Mouse (Mus musculus) hindbrain, embryonic 14.5 days (tissue): Measurements from ENCODE around the gene Gpr171. TPM values are rescaled to one million over a fixed set of nuclear protein-coding genes. Genes with fewer than 3 reads are reported as not detected.
"Not testable (repeated sequence)": the region's sequence is repeated elsewhere in the genome, so short reads cannot be mapped to it uniquely, and the experiment has no call there.

Source experiments
- ATAC-seq: fragments of 200-750 bp; cut with Nextera tagmentation; 2 replicates; pipeline ENCODE4 v1.8.0; 2017; ENCODE audit warnings: moderate number of reproducible peaks, mild to moderate bottlenecking, moderate TSS enrichment, moderate library complexity; ENCODE audit not compliant: low FRiP score
- DNase-seq: peaks from one replicate; pipeline ENCODE4 v3.0.0-alpha.2; 2015; ENCODE audit warnings: low spot score
- H3K27ac ChIP-seq: fragments of 300-500 bp; sonication (generic); 2 replicates; pipeline ENCODE4 v1.5.1; 2014; ENCODE audit warnings: mild to moderate bottlenecking, moderate library complexity
- H3K27me3 ChIP-seq: fragments of 300-500 bp; sonication (generic); 2 replicates; pipeline ENCODE4 v1.6.1; 2014; ENCODE audit warnings: mild to moderate bottlenecking, low read length, mixed read lengths; ENCODE audit not compliant: control insufficient read depth, insufficient read depth
- H3K36me3 ChIP-seq: fragments of 300-500 bp; sonication (generic); replicated peaks from 2 replicates; pipeline ENCODE4 v1.6.1; 2014; ENCODE audit not compliant: control insufficient read depth, insufficient read depth
- H3K4me1 ChIP-seq: fragments of 300-500 bp; sonication (generic); replicated peaks from 2 replicates; pipeline ENCODE4 v1.6.1; 2014; ENCODE audit warnings: antibody characterized with exemption, low read length, mixed read lengths; ENCODE audit not compliant: control insufficient read depth, insufficient read depth
- H3K4me2 ChIP-seq: fragments of 300-500 bp; sonication (generic); replicated peaks from 2 replicates; pipeline ENCODE4 v1.6.1; 2014; ENCODE audit warnings: mild to moderate bottlenecking, moderate library complexity
- H3K4me3 ChIP-seq: fragments of 300-500 bp; sonication (generic); replicated peaks from 2 replicates; pipeline ENCODE4 v1.5.1; 2014; ENCODE audit warnings: mild to moderate bottlenecking, low read length
- H3K9ac ChIP-seq: fragments of 300-500 bp; sonication (generic); 2 replicates; pipeline ENCODE4 v1.6.1; 2014
- H3K9me3 ChIP-seq: fragments of 300-500 bp; sonication (generic); 2 replicates; pipeline ENCODE4 v1.6.1; 2016; ENCODE audit warnings: low read length; ENCODE audit not compliant: control insufficient read depth
- WGBS: fragments of 180-500 bp; shearing (Covaris S2); extraction: QIAGEN DNeasy Blood & Tissue Kit; methylation state at CpG from one replicate; pipeline ENCODE4 v1.1.7; 2014; 5-methylcytosine and 5-hydroxymethylcytosine counted together
- polyA plus RNA-seq: library from polyadenylated mRNA; unstranded; fragments of >200 nt; fragmentation: Nextera tagmentation; extraction: Ambion mirVana; gene quantifications from 2 replicates; pipeline ENCODE4 v1.2.1, GENCODE M21; 2014

Gene Gpr171
- 0.81 and 1.3 TPM in 2 replicates for polyA plus RNA-seq

DNA sequence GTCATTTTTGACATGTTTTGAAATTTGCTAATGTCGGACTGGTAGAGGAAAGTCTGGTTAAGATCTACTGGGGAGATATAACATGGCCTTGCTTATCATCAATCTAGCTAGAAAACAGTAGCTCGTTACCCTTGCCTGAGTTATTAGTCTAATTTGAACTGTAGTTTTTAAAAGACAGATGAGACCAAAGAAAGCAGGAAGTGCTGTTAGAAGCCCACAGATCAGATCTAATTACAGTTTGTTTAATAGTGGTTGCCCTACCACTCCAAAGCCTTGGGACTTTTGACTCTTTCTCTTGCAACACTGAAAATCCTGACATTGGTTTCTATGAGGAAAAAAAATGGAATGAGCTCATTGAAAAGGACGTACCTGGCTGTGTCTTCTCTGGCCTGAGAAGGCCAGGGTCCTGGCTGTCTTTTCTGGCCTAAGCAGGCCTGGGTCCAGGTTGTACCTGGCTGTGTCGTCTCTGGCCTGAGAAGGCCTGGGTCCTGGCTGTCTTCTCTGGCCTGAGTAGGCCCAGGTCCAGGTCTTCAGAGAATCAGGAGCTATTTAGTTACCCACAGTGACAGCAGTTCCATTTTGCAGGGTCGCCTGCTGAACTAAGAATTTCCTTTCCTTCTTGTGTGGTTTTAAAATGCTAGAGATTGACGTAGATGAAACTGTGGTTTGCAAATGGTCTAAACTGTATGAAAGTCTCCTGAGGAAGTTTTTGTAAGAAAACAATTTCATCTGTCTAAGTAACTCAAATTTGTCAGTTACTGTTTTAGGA lies at the start of gene Gpr171:
TSS of gene Gpr171 (minus strand) at position 604 of the 769 bp plus-strand sequence.
- H3K36me3 ChIP-seq: no peaks in the 10 kb centered on the region
- no peak within 1 kb of the TSS for H3K9ac ChIP-seq
- ATAC-seq (no peak), DNase-seq (no peak)
- H3K4me3 ChIP-seq: no peak within 1 kb of the TSS
- H3K9me3 ChIP-seq: no peaks in the 10 kb centered on the region
- H3K27ac ChIP-seq: no peak within 1 kb of the TSS
- H3K4me2 ChIP-seq: no peak within 1 kb of the TSS
- H3K27me3 ChIP-seq: no peaks in the 10 kb centered on the region
- H3K4me1 ChIP-seq: no peaks in the 10 kb centered on the region
- WGBS: 92% methylated on average over 6 of the region's 6 CpGs

GRCm38 (mm10) chr3:59150624-59151023 lies 49.0 kb upstream of the Gpr171 start:
- H3K4me1 ChIP-seq: no peaks in the 10 kb centered on the region
- WGBS: 95% methylated on average over 2 of the region's 2 CpGs

GRCm38 (mm10) chr3:59149646-59150045 lies 48.0 kb upstream of the Gpr171 start:
- Histone ChIP-seq H3K9me3 (no peaks in the 10 kb centered on the region), H3K4me3 (no peak overlapping the region), H3K36me3 (no peaks in the 10 kb centered on the region), H3K9ac (no peak overlapping the region), H3K27me3 (no peaks in the 10 kb centered on the region), H3K27ac (no peak overlapping the region), H3K4me1 (no peaks in the 10 kb centered on the region), H3K4me2 (no peak overlapping the region)
- no peak for ATAC-seq
- DNase-seq: no peak

More at GRCm38 (mm10) chr3:59150624-59151023, 49.0 kb upstream of the Gpr171 start:
- no peak overlapping the region for H3K9ac ChIP-seq
- H3K36me3 ChIP-seq: no peaks in the 10 kb centered on the region
- ATAC-seq (no peak), DNase-seq (no peak)
- H3K4me3 ChIP-seq: no peak overlapping the region
- H3K27me3 ChIP-seq: no peaks in the 10 kb centered on the region
- H3K27ac ChIP-seq: no peak overlapping the region
- no peaks in the 10 kb centered on the region for H3K9me3 ChIP-seq
- H3K4me2 ChIP-seq: no peak overlapping the region

DNA sequence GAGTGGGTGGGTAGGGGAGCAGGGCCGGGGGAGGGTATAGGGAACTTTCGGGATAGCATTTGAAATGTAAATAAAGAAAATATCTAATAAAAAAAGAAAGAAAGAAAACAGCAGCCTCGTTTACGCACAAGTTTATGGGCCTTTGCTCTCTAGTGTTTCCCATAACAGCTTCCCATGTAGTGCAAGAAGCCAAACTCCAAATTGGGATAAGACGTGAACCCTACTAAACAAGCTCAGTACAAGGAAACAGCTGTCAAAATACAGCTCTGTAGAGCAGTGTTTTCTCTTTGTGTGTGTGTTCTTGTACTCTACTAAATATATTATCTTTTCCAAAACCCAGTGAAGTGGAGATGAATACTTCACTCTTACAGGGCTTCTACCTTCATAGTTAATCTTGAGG lies 43.6 kb upstream of the Gpr171 start:
- Histone ChIP-seq H3K9me3 (no peaks in the 10 kb centered on the region), H3K9ac (no peak overlapping the region), H3K4me2 (no peak overlapping the region), H3K27me3 (no peaks in the 10 kb centered on the region), H3K4me1 (no peaks in the 10 kb centered on the region), H3K36me3 (no peaks in the 10 kb centered on the region), H3K27ac (no peak overlapping the region), H3K4me3 (no peak overlapping the region)
- ATAC-seq (no peak), DNase-seq (no peak)
- WGBS: 81% methylated on average over 5 of the region's 5 CpGs

GRCm38 (mm10) chr3:59141507-59142305 lies 40.1 kb upstream of the Gpr171 start:
- DNase-seq (no peak), ATAC-seq (no peak)
- Histone ChIP-seq H3K4me3 (no peak overlapping the region), H3K36me3 (no peaks in the 10 kb centered on the region), H3K27ac (no peak overlapping the region), H3K4me1 (no peaks in the 10 kb centered on the region), H3K9me3 (no peaks in the 10 kb centered on the region), H3K4me2 (no peak overlapping the region), H3K9ac (no peak overlapping the region), H3K27me3 (no peaks in the 10 kb centered on the region)
- 86% methylated on average over 8 of the region's 8 CpGs for WGBS

GRCm38 (mm10) chr3:59140941-59141340 lies 39.3 kb upstream of the Gpr171 start:
- H3K9me3 ChIP-seq, H3K4me1 ChIP-seq, H3K27me3 ChIP-seq, DNase-seq, ATAC-seq, H3K4me2 ChIP-seq, H3K9ac ChIP-seq, H3K4me3 ChIP-seq, H3K36me3 ChIP-seq, H3K27ac ChIP-seq: not testable (repeated sequence)
- 94% methylated on average over 4 of the region's 4 CpGs for WGBS

GRCm38 (mm10) chr3:59140115-59140514 lies 38.5 kb upstream of the Gpr171 start:
- Histone ChIP-seq H3K36me3 (no peaks in the 10 kb centered on the region), H3K9me3 (no peaks in the 10 kb centered on the region), H3K4me2 (no peak overlapping the region), H3K27ac (no peak overlapping the region), H3K4me3 (no peak overlapping the region), H3K9ac (no peak overlapping the region), H3K4me1 (no peaks in the 10 kb centered on the region), H3K27me3 (no peaks in the 10 kb centered on the region)
- 81% methylated on average over 2 of the region's 2 CpGs for WGBS
- no peak for DNase-seq
- ATAC-seq: no peak

- H3K9ac ChIP-seq: no peak overlapping the region
- H3K4me2 ChIP-seq: no peak overlapping the region
- no peaks in the 10 kb centered on the region for H3K4me1 ChIP-seq
- H3K9me3 ChIP-seq: no peaks in the 10 kb centered on the region
- ATAC-seq (no peak), DNase-seq (no peak)
- no peak overlapping the region for H3K27ac ChIP-seq
- H3K27me3 ChIP-seq: no peaks in the 10 kb centered on the region
- H3K36me3 ChIP-seq: no peaks in the 10 kb centered on the region
- no peak overlapping the region for H3K4me3 ChIP-seq
Observed at GRCm38 (mm10) chr3:59139651-59140051, 38.0 kb upstream of the Gpr171 start.

- no peak for DNase-seq
- ATAC-seq: no peak
- Histone ChIP-seq H3K9ac (no peak overlapping the region), H3K4me2 (no peak overlapping the region), H3K36me3 (no peaks in the 10 kb centered on the region), H3K4me3 (no peak overlapping the region), H3K27ac (no peak overlapping the region), H3K27me3 (no peaks in the 10 kb centered on the region), H3K4me1 (no peaks in the 10 kb centered on the region), H3K9me3 (no peaks in the 10 kb centered on the region)
- WGBS: 65% methylated on average over 12 of the region's 12 CpGs
Observed at GRCm38 (mm10) chr3:59138946-59139468, 37.4 kb upstream of the Gpr171 start.
